Mouse (Mus musculus) limb, embryonic 12.5 days (tissue): Measurements from ENCODE around the gene Prrt4. TPM values are rescaled to one million over a fixed set of nuclear protein-coding genes. Genes with fewer than 3 reads are reported as not detected.

Source experiments
- ATAC-seq: fragments of 200-750 bp; cut with Nextera tagmentation; 2 replicates; pipeline ENCODE4 v1.8.0; 2017; ENCODE audit warnings: low read depth, moderate TSS enrichment; ENCODE audit not compliant: insufficient number of reproducible peaks, insufficient read depth, low FRiP score, low TSS enrichment
- H3K27ac ChIP-seq: fragments of 300-500 bp; sonication (generic); 2 replicates; pipeline ENCODE4 v1.5.1; 2016; ENCODE audit warnings: mild to moderate bottlenecking, moderate library complexity
- H3K27me3 ChIP-seq: fragments of 300-500 bp; sonication (generic); 2 replicates; pipeline ENCODE4 v1.6.1; 2016; ENCODE audit warnings: mild to moderate bottlenecking, moderate library complexity
- H3K36me3 ChIP-seq: fragments of 300-500 bp; sonication (generic); 2 replicates; pipeline ENCODE4 v1.6.1; 2016; ENCODE audit warnings: mild to moderate bottlenecking, moderate library complexity
- H3K4me1 ChIP-seq: fragments of 300-500 bp; sonication (generic); replicated peaks from 2 replicates; pipeline ENCODE4 v1.6.1; 2016
- H3K4me2 ChIP-seq: fragments of 300-500 bp; sonication (generic); 2 replicates; pipeline ENCODE4 v1.6.1; 2016; ENCODE audit warnings: mild to moderate bottlenecking, moderate library complexity
- H3K4me3 ChIP-seq: fragments of 300-500 bp; sonication (generic); replicated peaks from 2 replicates; pipeline ENCODE4 v1.5.1; 2016; ENCODE audit warnings: mild to moderate bottlenecking
- H3K9ac ChIP-seq: fragments of 300-500 bp; sonication (generic); replicated peaks from 2 replicates; pipeline ENCODE4 v1.6.1; 2016; ENCODE audit warnings: mild to moderate bottlenecking, moderate library complexity
- H3K9me3 ChIP-seq: fragments of 300-500 bp; sonication (generic); 2 replicates; pipeline ENCODE4 v1.6.1; 2016; ENCODE audit warnings: mild to moderate bottlenecking, moderate library complexity
- WGBS: fragments of 180-500 bp; shearing (Covaris S2); methylation state at CpG from one replicate; pipeline ENCODE4 v1.1.7; 2016; 5-methylcytosine and 5-hydroxymethylcytosine counted together
- polyA plus RNA-seq: library from polyadenylated mRNA; unstranded; fragments of >200 nt; fragmentation: Nextera tagmentation; extraction: Ambion mirVana; gene quantifications from 2 replicates; pipeline ENCODE4 v1.2.1, GENCODE M21; 2016

The Prrt4 gene
- polyA plus RNA-seq, 1 experiment from 2014 or later: 1.1 TPM

- Histone ChIP-seq H3K36me3 (peaks cover 48% of the 10 kb centered on the region), H3K27ac (no peak overlapping the region), H3K27me3 (no peaks in the 10 kb centered on the region), H3K4me2 (no peak overlapping the region), H3K4me3 (no peak overlapping the region), H3K4me1 (peaks cover 4% of the 10 kb centered on the region; the same call in 1 of the 2 replicates), H3K9ac (no peak overlapping the region), H3K9me3 (no peaks in the 10 kb centered on the region)
- WGBS: 79% methylated on average over 5 of the region's 5 CpGs
- ATAC-seq: no peak
Measured at GRCm38 (mm10) chr6:29147407-29148010, 31.9 kb downstream of the Prrt4 start.

DNA sequence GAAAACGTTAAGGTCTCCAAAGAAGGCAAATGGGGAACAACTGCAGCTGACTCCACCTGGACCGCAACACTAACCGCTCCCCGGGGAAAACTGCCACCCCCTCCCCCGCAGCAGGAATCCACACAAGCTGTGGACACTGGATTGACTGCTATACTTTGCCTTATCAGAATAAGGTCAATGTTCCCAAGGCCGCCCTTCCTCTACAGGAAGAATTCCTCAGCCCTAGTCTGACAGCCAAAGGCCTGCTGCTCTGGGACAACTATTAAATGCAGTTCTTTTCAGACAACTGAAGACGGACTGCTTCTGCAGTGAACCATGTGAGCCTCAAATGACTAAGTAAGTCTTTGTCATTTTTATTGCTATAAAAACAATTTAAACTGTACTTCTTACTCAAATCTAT lies 32.7 kb downstream of the Prrt4 start:
- Histone ChIP-seq H3K27me3 (no peaks in the 10 kb centered on the region), H3K9ac (no peak overlapping the region), H3K9me3 (no peaks in the 10 kb centered on the region), H3K4me2 (no peak overlapping the region), H3K36me3 (peaks cover 48% of the 10 kb centered on the region), H3K27ac (no peak overlapping the region), H3K4me3 (no peak overlapping the region), H3K4me1 (peaks cover 4% of the 10 kb centered on the region; the same call in 1 of the 2 replicates)
- WGBS: 67% methylated on average over 7 of the region's 7 CpGs
- ATAC-seq: no peak

DNA sequence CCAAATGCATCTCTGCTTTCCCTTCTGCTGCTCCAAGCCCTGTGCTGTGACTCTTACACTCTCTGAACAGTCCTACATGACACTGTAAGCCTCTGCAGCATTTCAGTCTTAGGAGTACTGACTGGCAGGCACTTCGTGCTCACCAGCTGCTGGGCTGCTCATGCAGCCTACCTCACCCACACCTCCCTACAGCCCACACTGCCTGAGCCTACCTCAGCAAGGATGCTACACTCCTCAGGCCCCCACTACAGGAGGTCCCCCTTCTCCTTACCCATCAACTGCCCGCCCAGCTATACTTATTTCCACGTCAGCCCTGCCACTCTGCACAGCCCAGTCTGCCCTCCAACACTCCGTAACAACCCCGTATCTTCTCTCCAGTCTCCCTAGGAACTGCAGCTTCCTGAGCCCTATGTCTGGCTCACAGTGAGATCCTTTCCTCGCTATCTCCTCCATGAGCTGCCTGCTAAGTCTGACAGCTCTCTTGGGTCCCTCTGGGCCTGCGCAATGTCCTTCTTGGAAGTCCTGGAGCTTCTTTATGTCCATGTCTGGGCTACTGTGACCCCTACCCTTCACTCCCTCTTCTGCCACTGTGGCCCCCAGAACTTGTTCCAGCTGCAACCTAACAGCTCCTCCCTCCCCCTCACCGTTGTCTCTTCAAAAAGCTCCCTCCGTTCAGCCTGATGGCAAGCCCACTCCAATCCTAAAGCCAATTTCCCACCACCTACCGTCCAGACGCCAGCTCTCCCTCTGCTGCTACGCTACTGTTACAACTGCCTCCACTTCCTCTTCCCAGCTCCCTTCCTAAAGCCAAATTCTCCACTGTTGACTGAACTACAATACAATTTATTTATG lies 33.7 kb downstream of the Prrt4 start:
- H3K4me1 ChIP-seq: peaks cover 4% of the 10 kb centered on the region; the same call in 1 of the 2 replicates
- WGBS: 65% methylated on average over 12 of the region's 12 CpGs
- no peak overlapping the region for H3K9ac ChIP-seq
- ATAC-seq: no peak
- H3K36me3 ChIP-seq: peaks cover 47% of the 10 kb centered on the region
- H3K27me3 ChIP-seq: no peaks in the 10 kb centered on the region
- no peak overlapping the region for H3K4me2 ChIP-seq
- no peak overlapping the region for H3K27ac ChIP-seq
- H3K4me3 ChIP-seq: no peak overlapping the region
- no peaks in the 10 kb centered on the region for H3K9me3 ChIP-seq

DNA sequence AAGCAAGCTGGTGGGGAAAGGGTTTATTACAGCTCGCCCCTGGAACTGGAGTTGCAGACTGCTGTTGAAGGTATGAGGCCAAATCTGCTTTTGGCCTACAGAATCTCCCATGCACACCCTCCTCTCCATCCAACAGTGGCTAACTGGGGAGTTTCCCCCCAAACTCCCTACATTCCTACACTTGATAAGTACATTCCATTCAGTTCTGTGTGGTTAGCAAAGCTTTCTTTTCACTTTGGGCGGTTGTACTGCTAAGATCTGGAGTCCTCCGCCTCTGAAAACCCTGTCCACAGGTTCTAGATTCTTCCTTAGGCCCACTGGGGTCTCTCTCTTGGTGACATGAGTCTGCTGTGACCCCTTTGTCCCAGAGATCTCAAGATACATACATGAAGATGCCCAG lies 34.4 kb downstream of the Prrt4 start:
- Histone ChIP-seq H3K27me3 (no peaks in the 10 kb centered on the region), H3K36me3 (peaks cover 47% of the 10 kb centered on the region), H3K27ac (no peak overlapping the region), H3K9me3 (no peaks in the 10 kb centered on the region), H3K9ac (no peak overlapping the region), H3K4me2 (no peak overlapping the region), H3K4me1 (peaks cover 4% of the 10 kb centered on the region; the same call in 1 of the 2 replicates), H3K4me3 (no peak overlapping the region)
- ATAC-seq: no peak
- 78% methylated on average over 3 of the region's 3 CpGs for WGBS

DNA sequence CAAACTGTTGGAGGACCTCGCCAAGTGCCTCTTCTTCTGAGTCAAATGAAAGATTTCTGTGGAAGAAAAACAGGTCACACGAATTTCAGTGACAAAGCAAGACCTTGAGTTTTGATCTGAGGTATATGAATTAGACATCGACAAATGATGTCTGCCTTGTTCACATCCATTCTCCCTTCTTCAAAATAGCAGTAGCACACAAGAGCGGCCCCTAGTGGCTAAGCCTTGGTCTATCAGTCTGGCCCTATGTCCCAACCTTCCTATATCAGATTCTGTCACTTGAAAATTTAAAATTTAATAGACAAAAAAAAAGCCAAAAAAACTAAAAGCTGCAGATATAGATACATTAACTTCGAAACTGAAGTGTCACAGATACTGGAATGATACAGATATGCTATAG lies 35.8 kb downstream of the Prrt4 start:
- H3K36me3 ChIP-seq: peaks cover 47% of the 10 kb centered on the region

DNA sequence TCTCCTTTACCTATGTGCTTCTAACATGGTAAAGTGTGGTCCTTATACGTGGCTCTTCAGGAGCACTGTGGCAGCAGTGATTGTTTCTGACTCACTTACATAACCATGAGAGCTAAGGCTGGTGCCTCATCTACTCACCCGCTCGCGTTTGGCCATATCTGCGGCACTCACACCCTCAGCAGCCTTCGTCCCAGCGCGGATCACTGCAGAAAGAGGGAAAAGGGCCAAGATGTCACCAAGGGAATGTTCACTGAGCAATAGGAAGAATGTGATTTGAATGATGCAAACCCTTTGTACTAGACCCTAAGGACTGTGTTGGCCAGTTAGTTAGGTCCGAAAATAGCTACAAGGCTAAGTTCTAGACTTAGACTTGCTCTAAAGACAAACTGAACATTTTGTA lies 41.9 kb downstream of the Prrt4 start:
- Histone ChIP-seq H3K9me3 (no peaks in the 10 kb centered on the region), H3K4me1 (no peaks in the 10 kb centered on the region), H3K4me3 (no peak overlapping the region), H3K27me3 (no peaks in the 10 kb centered on the region), H3K9ac (no peak overlapping the region), H3K4me2 (no peak overlapping the region), H3K27ac (no peak overlapping the region), H3K36me3 (peaks cover 94% of the 10 kb centered on the region)
- WGBS: 95% methylated on average over 9 of the region's 9 CpGs
- ATAC-seq: no peak

More for the DNA sequence above, 35.8 kb downstream of the Prrt4 start:
- Histone ChIP-seq H3K4me1 (peaks cover 4% of the 10 kb centered on the region; the same call in 1 of the 2 replicates), H3K27me3 (no peaks in the 10 kb centered on the region), H3K9me3 (no peaks in the 10 kb centered on the region), H3K9ac (no peak overlapping the region), H3K27ac (no peak overlapping the region), H3K4me2 (no peak overlapping the region), H3K4me3 (no peak overlapping the region)
- ATAC-seq: no peak
- WGBS: 47% methylated on average over 5 of the region's 5 CpGs

DNA sequence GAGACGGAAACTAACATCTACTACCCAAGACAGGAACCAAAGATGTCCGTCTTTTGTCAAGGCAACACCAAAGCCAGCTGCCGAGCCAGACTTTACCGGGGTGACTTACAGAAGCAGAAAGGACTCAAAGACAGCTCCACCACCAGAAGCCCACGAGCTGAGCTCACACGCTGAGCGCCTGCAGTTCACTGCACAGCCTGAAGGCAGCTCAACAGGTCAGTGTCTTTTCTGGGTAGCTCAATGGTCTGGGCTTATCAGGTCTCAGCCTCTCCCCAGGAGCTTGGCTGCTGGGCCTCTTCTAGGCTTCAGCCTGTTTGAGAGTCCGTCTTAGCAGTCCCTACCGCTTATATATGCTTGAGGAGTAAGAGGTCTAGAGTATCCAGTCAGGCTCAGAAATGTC lies 46.3 kb downstream of the Prrt4 start:
- H3K4me1 ChIP-seq: no peaks in the 10 kb centered on the region
- no peaks in the 10 kb centered on the region for H3K27me3 ChIP-seq
- 90% methylated on average over 9 of the region's 9 CpGs for WGBS
- H3K4me3 ChIP-seq: no peak overlapping the region
- ATAC-seq: no peak
- no peaks in the 10 kb centered on the region for H3K9me3 ChIP-seq
- no peak overlapping the region for H3K27ac ChIP-seq
- H3K4me2 ChIP-seq: no peak overlapping the region
- peaks cover 97% of the 10 kb centered on the region for H3K36me3 ChIP-seq
- H3K9ac ChIP-seq: no peak overlapping the region

DNA sequence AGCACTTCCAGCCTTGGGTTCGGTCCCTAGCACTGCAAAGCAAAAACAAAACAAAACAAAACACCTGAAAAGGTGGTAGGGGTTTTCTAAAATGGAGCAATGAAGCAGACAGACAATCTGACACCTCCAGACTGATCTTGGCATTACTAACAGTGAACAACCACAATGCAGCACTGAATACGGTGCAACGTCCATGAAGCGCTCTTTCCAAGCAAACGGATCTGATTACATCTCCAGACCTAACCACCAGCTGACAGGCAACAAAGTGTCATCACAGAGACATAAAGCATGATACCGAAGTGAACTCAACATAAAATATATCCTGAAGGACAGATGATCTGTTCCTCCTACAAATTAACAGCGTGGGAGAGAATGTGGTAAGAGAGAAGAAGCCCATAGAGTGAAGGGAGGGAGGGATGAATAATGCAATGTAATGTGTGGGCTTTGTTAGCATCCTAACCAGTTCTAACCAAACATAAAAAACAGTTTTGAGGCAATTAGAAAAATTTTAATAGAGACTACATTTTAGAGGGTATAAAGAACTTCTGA lies 52.4 kb downstream of the Prrt4 start:
- WGBS: 91% methylated on average over 7 of the region's 7 CpGs
- H3K9ac ChIP-seq: no peak overlapping the region
- H3K4me3 ChIP-seq: no peak overlapping the region
- no peak for ATAC-seq
- peaks cover 81% of the 10 kb centered on the region for H3K36me3 ChIP-seq
- no peak overlapping the region for H3K4me2 ChIP-seq
- H3K4me1 ChIP-seq: no peaks in the 10 kb centered on the region
- H3K27ac ChIP-seq: no peak overlapping the region
- no peaks in the 10 kb centered on the region for H3K9me3 ChIP-seq
- H3K27me3 ChIP-seq: no peaks in the 10 kb centered on the region

- Histone ChIP-seq H3K27ac (no peak overlapping the region), H3K4me2 (no peak overlapping the region), H3K36me3 (peaks cover 12% of the 10 kb centered on the region), H3K9me3 (no peaks in the 10 kb centered on the region), H3K4me3 (no peak overlapping the region), H3K9ac (no peak overlapping the region), H3K27me3 (no peaks in the 10 kb centered on the region), H3K4me1 (no peaks in the 10 kb centered on the region)
- WGBS: 92% methylated on average over 13 of the region's 13 CpGs
- ATAC-seq: no peak
Measured at GRCm38 (mm10) chr6:29119990-29120389, 59.4 kb downstream of the Prrt4 start.
